Mouse (Mus musculus) urinary bladder, adult 2 months (tissue): Measurements from ENCODE around the gene Ssbp4. TPM values are rescaled to one million over a fixed set of nuclear protein-coding genes. Genes with fewer than 3 reads are reported as not detected.

Source experiments
- DNase-seq: peaks from one replicate; pipeline ENCODE4 v3.0.0; 2022; ENCODE audit warnings: low spot score
- polyA plus RNA-seq: library from polyadenylated mRNA; depleted of rRNA; stranded (reverse); fragments of >200 nt; gene quantifications from 2 replicates; pipeline ENCODE4 v1.2.3, GENCODE M21; 2012

The Ssbp4 gene
- polyA plus RNA-seq, 1 experiment = 74.6 TPM

DNA sequence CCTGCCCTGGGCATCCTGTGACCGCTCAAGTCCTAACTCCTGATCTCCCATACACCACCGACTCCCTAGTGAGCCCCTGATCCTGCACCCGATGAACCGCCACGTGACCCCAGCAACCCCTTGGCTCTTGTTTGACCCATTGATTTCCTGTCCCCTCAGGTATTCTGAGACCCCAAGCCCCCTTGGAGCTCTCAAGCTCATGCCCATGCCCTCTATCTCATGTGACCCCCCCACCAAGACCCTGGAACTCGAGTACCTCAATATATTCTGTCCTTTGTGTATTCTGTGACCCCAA is 1.1 kb downstream of the Ssbp4 start:
- no peak for DNase-seq

- DNase-seq = no peak
Observed at GRCm38 (mm10) chr8:70606780-70607602, 1.7 kb downstream of the Ssbp4 start.

- DNase-seq = no peak
Observed at GRCm38 (mm10) chr8:70605871-70606779, 2.5 kb downstream of the Ssbp4 start.

DNA sequence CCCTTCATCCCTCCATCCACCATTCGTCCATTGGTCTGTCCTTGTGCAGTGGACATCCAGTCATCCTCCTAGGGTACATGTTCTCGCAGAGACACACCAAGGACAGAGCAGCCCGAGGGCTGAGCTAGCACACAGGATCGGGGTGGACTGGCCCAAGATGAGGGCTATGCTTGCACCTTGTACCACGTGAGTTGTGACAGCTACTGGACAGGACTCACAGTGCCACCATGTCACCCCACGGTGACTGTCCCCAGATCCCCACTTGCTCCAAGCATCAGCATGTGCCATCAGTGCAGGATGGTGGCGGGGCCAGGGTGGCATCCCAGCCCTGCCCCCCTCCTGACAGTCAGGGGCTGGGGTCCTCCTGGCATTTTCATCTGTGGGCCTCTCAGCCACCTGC is 4.1 kb downstream of the Ssbp4 start:
- DNase-seq = no peak

DNA sequence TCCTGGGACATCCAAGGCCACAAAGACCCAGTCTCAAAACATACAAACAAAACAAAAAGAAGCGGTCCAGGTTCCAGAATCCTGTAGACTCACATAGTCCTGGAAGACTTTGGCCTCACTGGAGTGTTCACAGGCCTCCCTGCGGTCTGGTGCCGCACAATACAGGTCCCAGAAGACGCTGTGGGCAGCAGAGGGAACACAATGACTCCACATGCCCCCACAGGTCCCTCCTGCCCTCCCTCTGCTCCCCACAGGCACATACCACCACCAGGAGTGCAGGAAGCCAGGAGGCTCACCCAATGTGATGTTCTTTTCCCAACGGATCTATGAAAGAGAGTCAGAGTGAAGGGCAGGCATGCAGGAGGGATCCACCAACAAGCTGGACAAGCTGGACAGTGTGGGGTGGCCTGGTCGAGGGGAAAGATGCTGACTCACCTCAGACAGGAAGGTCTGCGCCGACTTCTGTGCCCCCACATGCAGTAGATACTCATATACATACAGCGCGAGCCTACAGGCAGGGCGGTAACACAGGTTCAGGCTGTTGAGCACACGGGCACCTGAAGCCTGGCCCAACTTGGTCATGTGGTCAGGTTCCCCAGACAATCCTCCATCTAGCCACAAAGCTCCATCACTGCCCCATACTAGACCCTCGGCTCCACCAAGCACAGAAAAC is 6.4 kb downstream of the Ssbp4 start:
- no peak for DNase-seq

- DNase-seq = no peak
Observed at GRCm38 (mm10) chr8:70601271-70601649, 7.4 kb downstream of the Ssbp4 start.

GRCm38 (mm10) chr8:70600473-70601270 is 8.0 kb downstream of the Ssbp4 start:
- no peak for DNase-seq

DNA sequence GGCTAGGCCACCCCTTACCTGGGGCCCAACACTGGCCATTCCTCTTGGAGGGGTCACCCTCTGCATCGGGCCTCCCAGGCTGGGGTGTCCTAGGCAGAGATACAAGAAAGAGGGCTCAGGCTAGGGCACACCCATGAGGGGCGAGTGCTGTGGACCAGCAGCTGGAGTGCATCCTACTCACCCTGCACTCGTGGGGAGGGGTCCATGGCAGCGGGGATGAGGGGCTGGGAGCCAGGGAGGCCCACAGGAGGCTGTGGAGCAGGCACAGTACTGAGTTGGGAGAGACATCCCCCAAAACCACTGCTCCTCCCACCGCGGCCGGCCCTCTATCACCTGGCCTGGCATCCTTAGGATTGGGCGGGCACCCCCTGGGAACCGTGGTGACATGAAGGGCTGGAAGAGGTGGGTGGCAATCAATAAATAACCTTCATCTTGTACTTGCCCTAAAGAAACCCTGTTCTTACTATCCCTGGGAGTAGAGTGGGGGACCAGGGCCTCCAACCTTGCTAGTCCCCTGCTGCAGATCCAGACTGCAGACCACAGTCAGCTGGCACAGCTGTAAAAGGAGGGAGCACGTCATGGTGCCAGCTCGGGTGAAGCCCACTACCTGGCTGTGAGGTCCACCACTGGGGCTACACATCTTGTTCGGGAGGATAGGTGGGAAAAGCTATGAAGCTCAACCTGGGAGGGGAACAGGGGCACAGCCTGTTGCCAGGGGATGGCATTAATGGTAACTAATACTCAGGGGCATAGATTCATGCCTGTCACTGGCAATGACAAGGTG is 9.0 kb downstream of the Ssbp4 start:
- no peak for DNase-seq

GRCm38 (mm10) chr8:70598722-70599121 is 9.9 kb downstream of the Ssbp4 start:
- DNase-seq = no peak

GRCm38 (mm10) chr8:70598283-70598682 is 10.4 kb downstream of the Ssbp4 start:
- DNase-seq = peak; percentile 70

GRCm38 (mm10) chr8:70597417-70598272 is 11.0 kb downstream of the Ssbp4 start:
- no peak for DNase-seq

DNA sequence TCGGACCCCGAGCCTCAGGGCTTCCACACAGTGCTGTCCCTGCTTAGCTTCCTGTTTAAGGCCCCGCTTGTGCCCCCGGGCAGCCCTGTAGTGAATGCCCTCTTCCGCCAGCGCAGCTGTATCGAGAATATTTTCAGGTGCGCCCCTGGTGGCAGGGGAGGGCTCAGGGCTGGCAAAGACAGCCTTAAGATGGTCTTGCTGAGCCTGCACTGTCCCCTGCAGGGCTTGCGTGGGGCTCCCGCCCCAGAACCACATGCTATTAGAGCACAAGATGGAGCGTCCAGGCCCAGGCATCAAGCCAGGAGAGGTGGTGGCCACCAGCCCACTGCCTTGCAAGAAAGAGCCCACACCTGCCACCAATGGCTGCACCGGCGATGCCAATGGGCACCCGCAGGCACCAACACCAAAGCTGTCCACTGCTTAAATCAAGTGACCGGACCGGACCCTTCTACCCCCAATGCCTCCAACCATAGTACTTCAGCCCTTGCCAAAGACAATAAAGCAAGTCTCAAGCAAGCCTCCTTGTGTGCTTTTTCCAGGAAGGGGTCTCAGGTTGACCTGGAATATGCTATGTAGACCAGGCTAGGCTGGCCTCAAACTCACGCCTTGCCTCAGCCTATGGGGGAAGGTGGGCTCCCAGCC is 11.8 kb downstream of the Ssbp4 start:
- DNase-seq = no peak

- DNase-seq = no peak
Observed at GRCm38 (mm10) chr8:70596216-70596615, 12.5 kb downstream of the Ssbp4 start.

- DNase-seq = no peak
Observed at GRCm38 (mm10) chr8:70595811-70596210, 12.9 kb downstream of the Ssbp4 start.

GRCm38 (mm10) chr8:70594621-70595564 is 13.8 kb downstream of the Ssbp4 start:
- DNase-seq = no peak

DNA sequence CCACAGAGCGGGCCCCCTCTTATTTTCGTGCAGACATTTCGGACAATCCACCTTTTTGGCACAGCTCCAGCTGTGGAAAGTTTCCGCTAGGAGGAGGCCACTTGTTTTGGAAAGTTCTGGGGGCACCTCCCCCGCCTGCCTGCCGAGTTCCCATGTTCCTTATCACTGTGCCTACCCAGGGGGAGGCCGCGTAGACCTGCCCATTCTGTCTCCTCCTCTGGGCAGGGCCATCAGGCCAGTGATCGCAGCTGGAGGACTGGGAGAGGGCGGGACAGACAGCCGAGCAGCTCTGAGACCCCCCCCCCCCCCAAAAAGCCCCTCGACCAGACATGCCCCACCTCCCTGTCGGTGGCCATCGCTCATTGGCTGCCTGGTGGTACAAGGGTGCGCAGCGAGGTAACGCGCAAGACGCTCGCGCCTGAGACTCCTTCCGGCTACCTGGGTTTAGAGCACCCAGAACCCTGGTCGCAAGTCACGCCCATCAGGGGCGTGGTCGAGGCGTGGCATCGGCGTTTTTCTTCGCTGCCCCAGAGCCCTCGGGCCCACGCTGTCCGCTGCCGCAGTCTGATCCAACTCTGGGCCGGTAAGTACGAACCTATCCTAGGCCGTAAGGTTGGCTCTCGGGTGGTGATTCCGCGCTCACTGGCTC is 14.6 kb downstream of the Ssbp4 start, which contains the start of gene Isyna1:
Isyna1 (plus strand) TSS at position 413 of the 649 bp plus-strand sequence.
- peak; percentile 69 for DNase-seq

GRCm38 (mm10) chr8:70593173-70593572 is 15.5 kb downstream of the Ssbp4 start:
- no peak for DNase-seq

GRCm38 (mm10) chr8:70591569-70591968 is 17.1 kb downstream of the Ssbp4 start:
- no peak for DNase-seq
